Mouse (Mus musculus): ENCODE results near the gene Retsat. TPM values are rescaled to one million over a fixed set of nuclear protein-coding genes. Genes with fewer than 3 reads are reported as not detected.

Retsat gene
- total and polyA plus RNA-seq, 2 experiments from 2014 or later, result 41.8 to 64.4 TPM

DNA sequence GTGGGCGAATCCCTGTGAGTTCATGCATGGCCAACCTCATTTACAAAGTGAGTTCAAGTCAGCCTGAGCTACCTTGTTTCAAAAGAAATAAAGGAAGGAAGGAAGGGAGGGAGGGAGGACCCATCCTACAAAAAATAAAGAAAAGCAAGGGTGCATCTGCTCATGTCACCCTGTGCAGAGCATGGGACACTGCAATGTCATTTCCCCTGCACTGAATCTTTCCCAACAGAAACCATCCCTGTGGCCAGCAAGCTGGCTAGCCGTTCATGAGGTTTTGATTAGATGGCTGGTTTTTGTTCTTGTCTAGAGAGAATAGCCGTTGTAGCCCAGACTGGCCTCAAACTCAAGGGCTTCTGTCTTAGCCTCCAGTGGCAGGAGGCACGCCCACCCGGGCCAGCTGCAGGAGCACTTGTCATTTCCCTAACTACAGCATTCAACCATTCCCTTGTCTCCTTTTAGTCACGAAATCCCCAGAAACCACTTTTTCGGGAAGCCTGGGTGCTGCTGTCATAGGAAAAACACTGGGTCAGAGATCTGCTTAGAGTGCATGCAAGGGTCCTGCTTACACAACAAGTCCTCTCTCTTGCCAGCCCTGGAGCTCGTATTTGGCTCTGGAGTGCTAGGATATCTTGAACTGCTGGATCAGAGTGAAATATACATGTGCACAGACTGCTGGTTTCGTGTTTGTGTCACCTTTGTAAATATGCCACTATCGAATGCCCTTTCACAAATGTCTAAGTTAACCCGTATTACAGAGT is 16.5 kb upstream of the Retsat start:
- Histone ChIP-seq H3K4me3 (ENCODE audit: low read depth, low read length) (no peak overlapping the region), H3K4me1 (ENCODE audit: control insufficient read depth, insufficient read depth) (no peaks in the 10 kb centered on the region), H3K27me3 (ENCODE audit: control insufficient read depth, insufficient read depth, low read length) (no peaks in the 10 kb centered on the region), H3K9me3 (replicated peaks; ENCODE audit: control insufficient read depth, low read length) (no peaks in the 10 kb centered on the region), H3K36me3 (replicated peaks; ENCODE audit: control insufficient read depth, insufficient read depth, low read length) (peaks cover 36% of the 10 kb centered on the region), H3K9ac (replicated peaks; ENCODE audit: low read depth, low read length) (no peak overlapping the region), H3K27ac (ENCODE audit: low read depth) (no peak overlapping the region), H3K4me2 (ENCODE audit: low read depth, low read length) (no peak overlapping the region)
- ATAC-seq (ENCODE audit: insufficient read depth, low read depth) (no peak), DNase-seq (ENCODE audit: low spot score) (no peak)
- WGBS, result 70% methylated on average over 11 of the region's 11 CpGs
- TF ChIP-seq CTCF (IDR thresholded peaks at IDR 0.05; ENCODE audit: low read depth) (no peak), EP300 (IDR thresholded peaks at IDR 0.05; ENCODE audit: low read depth) (no peak)

DNA sequence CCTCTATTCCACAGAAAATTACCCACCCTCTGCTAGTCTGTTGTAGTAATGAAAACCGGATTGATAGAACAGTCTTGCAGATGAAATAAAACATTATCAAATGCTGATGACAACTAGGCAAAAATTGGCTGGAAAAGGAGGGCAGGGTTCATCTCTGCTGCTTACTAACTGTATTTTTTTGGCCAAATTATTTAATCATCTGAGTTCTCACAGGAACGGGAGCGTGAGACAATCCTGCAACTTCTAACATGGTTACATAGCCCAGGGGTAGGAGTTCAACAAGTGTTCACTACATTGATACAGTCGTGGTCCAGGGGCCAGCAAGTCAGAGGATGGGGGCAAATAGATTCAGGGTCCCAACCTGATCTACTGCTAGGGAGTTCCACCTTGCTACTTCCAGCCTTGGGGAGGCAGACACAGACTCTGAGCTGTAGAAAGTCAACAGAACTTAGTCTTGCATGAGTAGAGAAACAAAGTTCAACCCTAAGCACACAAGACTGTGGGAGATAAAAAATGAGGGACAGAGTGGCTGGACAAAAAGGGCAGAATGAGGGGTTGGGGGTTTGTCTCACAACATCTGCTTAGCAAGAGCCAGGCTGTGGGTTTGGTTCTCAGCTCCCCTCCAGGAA is 14.9 kb upstream of the Retsat start:
- no peak overlapping the region for H3K4me2 ChIP-seq (ENCODE audit: low read depth, low read length)
- no peak overlapping the region for H3K4me3 ChIP-seq (ENCODE audit: low read depth, low read length)
- no peak for DNase-seq (ENCODE audit: low spot score)
- no peak overlapping the region for H3K9ac ChIP-seq (replicated peaks; ENCODE audit: low read depth, low read length)
- H3K9me3 ChIP-seq (replicated peaks; ENCODE audit: control insufficient read depth, low read length), result no peaks in the 10 kb centered on the region
- no peak overlapping the region for H3K27ac ChIP-seq (ENCODE audit: low read depth)
- no peaks in the 10 kb centered on the region for H3K4me1 ChIP-seq (ENCODE audit: control insufficient read depth, insufficient read depth)
- 82% methylated on average over 4 of the region's 4 CpGs for WGBS
- no peak for ATAC-seq (ENCODE audit: insufficient read depth, low read depth)
- no peaks in the 10 kb centered on the region for H3K27me3 ChIP-seq (ENCODE audit: control insufficient read depth, insufficient read depth, low read length)
- TF ChIP-seq EP300 (IDR thresholded peaks at IDR 0.05; ENCODE audit: low read depth) (no peak), CTCF (IDR thresholded peaks at IDR 0.05; ENCODE audit: low read depth) (no peak)
- H3K36me3 ChIP-seq (replicated peaks; ENCODE audit: control insufficient read depth, insufficient read depth, low read length), result peaks cover 31% of the 10 kb centered on the region

DNA sequence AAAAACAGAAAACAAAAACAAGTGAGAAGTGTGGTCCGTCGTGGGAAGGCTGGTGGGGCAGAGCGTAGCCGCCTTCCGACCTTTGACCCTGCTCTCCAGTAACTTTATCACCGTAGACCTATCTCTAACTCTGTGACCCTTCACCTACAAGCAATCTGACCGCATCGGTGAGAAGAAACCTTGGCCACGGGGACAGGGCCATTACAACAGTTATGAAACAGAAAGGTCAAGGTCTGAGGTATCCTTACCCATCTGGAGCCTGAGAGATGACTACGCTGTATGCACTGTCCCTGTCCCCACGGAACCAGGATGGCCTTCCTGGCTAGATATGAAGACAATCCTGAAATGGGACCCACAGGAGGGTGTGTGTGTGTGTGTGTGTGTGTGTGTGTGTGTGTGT is 14.1 kb upstream of the Retsat start:
- Histone ChIP-seq H3K4me3 (ENCODE audit: low read depth, low read length) (no peak overlapping the region), H3K9me3 (replicated peaks; ENCODE audit: control insufficient read depth, low read length) (no peaks in the 10 kb centered on the region), H3K27me3 (ENCODE audit: control insufficient read depth, insufficient read depth, low read length) (no peaks in the 10 kb centered on the region), H3K4me1 (ENCODE audit: control insufficient read depth, insufficient read depth) (no peaks in the 10 kb centered on the region), H3K4me2 (ENCODE audit: low read depth, low read length) (no peak overlapping the region), H3K36me3 (replicated peaks; ENCODE audit: control insufficient read depth, insufficient read depth, low read length) (peaks cover 23% of the 10 kb centered on the region), H3K9ac (replicated peaks; ENCODE audit: low read depth, low read length) (no peak overlapping the region), H3K27ac (ENCODE audit: low read depth) (no peak overlapping the region)
- WGBS, result 78% methylated on average over 11 of the region's 11 CpGs
- TF ChIP-seq CTCF (IDR thresholded peaks at IDR 0.05; ENCODE audit: low read depth), result no peak
- TF ChIP-seq EP300 (IDR thresholded peaks at IDR 0.05; ENCODE audit: low read depth), result no peak
- DNase-seq (ENCODE audit: low spot score) (no peak), ATAC-seq (ENCODE audit: insufficient read depth, low read depth) (no peak)

DNA sequence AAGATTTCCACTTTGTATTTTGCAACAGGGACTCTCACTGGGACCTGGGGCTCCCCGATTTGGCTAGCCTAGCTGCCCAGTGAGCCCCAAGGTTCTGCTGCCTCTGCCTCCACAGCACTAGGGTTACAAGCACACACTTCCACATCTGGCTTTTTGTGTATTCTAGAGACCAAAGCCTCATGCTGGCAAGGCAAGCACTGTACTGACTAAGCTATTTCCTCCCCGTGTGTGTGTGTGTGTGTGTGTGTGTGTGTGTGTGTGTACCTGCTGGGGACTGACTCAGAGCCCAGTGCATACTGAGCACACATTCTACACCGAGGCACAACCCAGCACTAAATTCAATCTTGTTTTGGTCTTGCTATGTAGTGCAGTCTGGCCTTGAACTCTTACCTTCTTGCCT is 11.6 kb upstream of the Retsat start:
- H3K9ac ChIP-seq (replicated peaks; ENCODE audit: low read depth, low read length), result no peak overlapping the region

DNA sequence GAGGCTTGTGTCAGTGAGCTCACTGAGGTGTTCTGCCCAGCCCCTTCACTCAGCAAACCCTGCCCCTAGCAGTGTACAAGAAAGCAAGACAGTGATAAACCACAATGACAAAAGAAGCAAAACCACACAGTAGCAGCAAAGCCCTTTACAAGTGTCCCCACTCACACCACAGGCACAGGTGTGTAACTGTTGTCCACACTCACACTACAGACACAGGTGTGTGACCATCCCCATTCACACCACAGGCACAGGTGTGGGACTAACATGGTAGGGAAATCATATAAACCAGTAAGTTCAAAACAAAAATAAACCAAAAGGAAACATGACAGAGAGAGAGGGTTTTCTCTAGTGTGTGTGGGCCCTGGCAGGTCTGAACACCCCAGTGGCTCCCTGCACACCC is 10.0 kb upstream of the Retsat start:
- H3K4me1 ChIP-seq (ENCODE audit: control insufficient read depth, insufficient read depth), result no peaks in the 10 kb centered on the region

More for the DNA sequence above, 11.6 kb upstream of the Retsat start:
- Histone ChIP-seq H3K4me1 (ENCODE audit: control insufficient read depth, insufficient read depth) (no peaks in the 10 kb centered on the region), H3K27ac (ENCODE audit: low read depth) (no peak overlapping the region), H3K4me3 (ENCODE audit: low read depth, low read length) (no peak overlapping the region), H3K4me2 (ENCODE audit: low read depth, low read length) (no peak overlapping the region), H3K9me3 (replicated peaks; ENCODE audit: control insufficient read depth, low read length) (no peaks in the 10 kb centered on the region), H3K27me3 (ENCODE audit: control insufficient read depth, insufficient read depth, low read length) (no peaks in the 10 kb centered on the region), H3K36me3 (replicated peaks; ENCODE audit: control insufficient read depth, insufficient read depth, low read length) (peaks cover 15% of the 10 kb centered on the region; the same call in 1 of the 2 replicates)
- ATAC-seq (ENCODE audit: insufficient read depth, low read depth), result no peak
- WGBS, result 69% methylated on average over 3 of the region's 3 CpGs
- DNase-seq (ENCODE audit: low spot score), result no peak
- TF ChIP-seq EP300 (IDR thresholded peaks at IDR 0.05; ENCODE audit: low read depth) (no peak), CTCF (IDR thresholded peaks at IDR 0.05; ENCODE audit: low read depth) (no peak)

More for the DNA sequence above, 10.0 kb upstream of the Retsat start:
- H3K36me3 ChIP-seq (replicated peaks; ENCODE audit: control insufficient read depth, insufficient read depth, low read length), result peaks cover 21% of the 10 kb centered on the region
- TF ChIP-seq CTCF (IDR thresholded peaks at IDR 0.05; ENCODE audit: low read depth), result no peak
- no peak for TF ChIP-seq EP300 (IDR thresholded peaks at IDR 0.05; ENCODE audit: low read depth)
- H3K27ac ChIP-seq (ENCODE audit: low read depth), result no peak overlapping the region
- H3K4me3 ChIP-seq (ENCODE audit: low read depth, low read length), result no peak overlapping the region
- H3K4me2 ChIP-seq (ENCODE audit: low read depth, low read length), result no peak overlapping the region
- DNase-seq (ENCODE audit: low spot score), result no peak
- ATAC-seq (ENCODE audit: insufficient read depth, low read depth), result no peak
- no peaks in the 10 kb centered on the region for H3K9me3 ChIP-seq (replicated peaks; ENCODE audit: control insufficient read depth, low read length)
- H3K9ac ChIP-seq (replicated peaks; ENCODE audit: low read depth, low read length), result no peak overlapping the region
- no peaks in the 10 kb centered on the region for H3K27me3 ChIP-seq (ENCODE audit: control insufficient read depth, insufficient read depth, low read length)
